Mouse (Mus musculus): ENCODE measurements at regions not wholly inside any gene's neighbourhood (a gene's known extent, or its start where the extent isn't known, plus 50 kb on each side); places are given as distances from the start of the nearest gene placed in this dataset.

GRCm38 (mm10) chr3:61740088-61740487 lies 374.3 kb upstream of the B430305J03Rik start:
- no peak for DNase-seq

GRCm38 (mm10) chr3:61738528-61738927 lies 372.8 kb upstream of the B430305J03Rik start:
- DNase-seq, result no peak

GRCm38 (mm10) chr3:61716785-61717184 lies 351.0 kb upstream of the B430305J03Rik start:
- DNase-seq, result no peak

- DNase-seq, result no peak
Observed at GRCm38 (mm10) chr3:61687933-61688705, 322.4 kb upstream of the B430305J03Rik start.

- peak; percentile 28 for DNase-seq
Observed at GRCm38 (mm10) chr3:61670874-61671273, 305.1 kb upstream of the B430305J03Rik start.

GRCm38 (mm10) chr3:61656143-61656542 lies 290.4 kb upstream of the B430305J03Rik start:
- DNase-seq, result no peak

- DNase-seq, result no peak
Observed at GRCm38 (mm10) chr3:61628535-61628934, 262.8 kb upstream of the B430305J03Rik start.

GRCm38 (mm10) chr3:61628099-61628498 lies 262.3 kb upstream of the B430305J03Rik start:
- DNase-seq, result no peak

GRCm38 (mm10) chr3:61623954-61624487 lies 258.3 kb upstream of the B430305J03Rik start:
- DNase-seq, result no peak

- DNase-seq, result no peak
Observed at GRCm38 (mm10) chr3:61605469-61605868, 239.7 kb upstream of the B430305J03Rik start.

- no peak for DNase-seq
Observed at GRCm38 (mm10) chr3:61602891-61603290, 237.1 kb upstream of the B430305J03Rik start.

GRCm38 (mm10) chr3:61595574-61595973 lies 229.8 kb upstream of the B430305J03Rik start:
- DNase-seq, result peak; percentile 5

- peak; percentile 7 for DNase-seq
Observed at GRCm38 (mm10) chr3:61592342-61592741, 226.6 kb upstream of the B430305J03Rik start.

GRCm38 (mm10) chr3:61583669-61584068 lies 217.9 kb upstream of the B430305J03Rik start:
- DNase-seq, result no peak

- DNase-seq, result no peak
Observed at GRCm38 (mm10) chr3:61582927-61583326, 217.2 kb upstream of the B430305J03Rik start.

- no peak for DNase-seq
Observed at GRCm38 (mm10) chr3:61580252-61580651, 214.5 kb upstream of the B430305J03Rik start.

GRCm38 (mm10) chr3:61537113-61537512 lies 171.4 kb upstream of the B430305J03Rik start:
- DNase-seq, result no peak

- DNase-seq, result no peak
Observed at GRCm38 (mm10) chr3:61535751-61536150, 170.0 kb upstream of the B430305J03Rik start.

GRCm38 (mm10) chr3:61503178-61503577 lies 137.4 kb upstream of the B430305J03Rik start:
- DNase-seq, result no peak

- no peak for DNase-seq
Observed at GRCm38 (mm10) chr3:61494835-61495234, 129.1 kb upstream of the B430305J03Rik start.

- DNase-seq, result no peak
Observed at GRCm38 (mm10) chr3:61486808-61487389, 121.1 kb upstream of the B430305J03Rik start.

- DNase-seq, result no peak
Observed at GRCm38 (mm10) chr3:61478861-61479584, 113.3 kb upstream of the B430305J03Rik start.

- no peak for DNase-seq
Observed at GRCm38 (mm10) chr3:61475018-61475417, 109.3 kb upstream of the B430305J03Rik start.

Data from lung, postnatal 36 days (tissue).